Mouse (Mus musculus) kidney, embryonic 14.5 days (tissue): Measurements from ENCODE around the gene 9430015G10Rik. TPM values are rescaled to one million over a fixed set of nuclear protein-coding genes. Genes with fewer than 3 reads are reported as not detected.
A peak's percentile ranks its signal among the peaks of the same experiment; 100 is the strongest.

ENCODE experiments used
- ATAC-seq: fragments of 200-750 bp; cut with Nextera tagmentation; 2 replicates; pipeline ENCODE4 v1.8.0; 2017; ENCODE audit warnings: moderate number of reproducible peaks, mild to moderate bottlenecking, moderate TSS enrichment, moderate library complexity; ENCODE audit not compliant: low FRiP score, low TSS enrichment
- H3K27ac ChIP-seq: fragments of 300-500 bp; sonication (generic); 2 replicates; pipeline ENCODE4 v1.5.1; 2014; ENCODE audit warnings: low read depth, mild to moderate bottlenecking, low read length, moderate library complexity, mixed read lengths
- H3K27me3 ChIP-seq: fragments of 300-500 bp; sonication (generic); 2 replicates; pipeline ENCODE4 v1.6.1; 2014; ENCODE audit warnings: mild to moderate bottlenecking, low read length; ENCODE audit not compliant: control insufficient read depth, insufficient read depth
- H3K36me3 ChIP-seq: fragments of 300-500 bp; sonication (generic); 2 replicates; pipeline ENCODE4 v1.6.1; 2014; ENCODE audit warnings: low read length, mixed read lengths; ENCODE audit not compliant: control insufficient read depth, insufficient read depth
- H3K4me1 ChIP-seq: fragments of 300-500 bp; sonication (generic); 2 replicates; pipeline ENCODE4 v1.6.1; 2014; ENCODE audit warnings: low read length, mixed read lengths; ENCODE audit not compliant: control insufficient read depth, insufficient read depth
- H3K4me2 ChIP-seq: fragments of 300-500 bp; sonication (generic); replicated peaks from 2 replicates; pipeline ENCODE4 v1.6.1; 2014; ENCODE audit warnings: low read depth, mild to moderate bottlenecking, low read length
- H3K4me3 ChIP-seq: fragments of 300-500 bp; sonication (generic); 2 replicates; pipeline ENCODE4 v1.5.1; 2014; ENCODE audit warnings: mild to moderate bottlenecking, low read length
- H3K9ac ChIP-seq: fragments of 300-500 bp; sonication (generic); 2 replicates; pipeline ENCODE4 v1.6.1; 2014; ENCODE audit warnings: low read depth, mild to moderate bottlenecking, low read length, moderate library complexity
- H3K9me3 ChIP-seq: fragments of 300-500 bp; sonication (generic); 2 replicates; pipeline ENCODE4 v1.6.1; 2016; ENCODE audit warnings: low read length; ENCODE audit not compliant: control insufficient read depth
- WGBS: fragments of 180-500 bp; shearing (Covaris S2); extraction: QIAGEN DNeasy Blood & Tissue Kit; methylation state at CpG from one replicate; pipeline ENCODE4 v1.1.7; 2014; 5-methylcytosine and 5-hydroxymethylcytosine counted together
- polyA plus RNA-seq: library from polyadenylated mRNA; unstranded; fragments of >200 nt; fragmentation: Nextera tagmentation; extraction: Ambion mirVana; gene quantifications from 2 replicates; pipeline ENCODE4 v1.2.1, GENCODE M21; 2014

The 9430015G10Rik gene
- polyA plus RNA-seq, 1 experiment from 2014 or later = 47.3 TPM

DNA sequence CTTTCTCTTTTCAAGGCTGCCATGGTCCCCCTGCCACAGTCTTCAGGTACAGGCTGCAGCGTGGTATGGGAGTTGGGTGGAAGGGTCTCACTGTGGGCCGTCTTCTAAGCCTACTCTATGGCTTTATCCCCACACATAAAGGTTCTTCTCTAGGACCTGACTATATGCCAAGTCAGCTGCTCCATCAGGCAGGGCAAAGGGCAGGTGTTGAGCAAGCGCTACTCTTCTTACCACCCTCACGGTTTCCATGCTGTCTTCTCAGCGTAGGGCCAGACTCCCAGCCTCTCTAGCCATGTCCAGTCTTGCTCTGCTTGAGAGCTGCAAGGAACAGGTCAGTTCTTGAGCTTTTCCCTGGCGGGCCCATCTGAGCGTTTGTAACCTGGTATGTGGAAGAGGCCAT is 14.3 kb downstream of the 9430015G10Rik start:
- ATAC-seq = no peak
- Histone ChIP-seq H3K4me1 (no peaks in the 10 kb centered on the region), H3K4me2 (no peak overlapping the region), H3K9ac (no peak overlapping the region), H3K36me3 (peaks cover 79% of the 10 kb centered on the region), H3K27ac (no peak overlapping the region), H3K9me3 (no peaks in the 10 kb centered on the region), H3K4me3 (no peak overlapping the region), H3K27me3 (no peaks in the 10 kb centered on the region)
- 96% methylated on average over 7 of the region's 7 CpGs for WGBS

- no peak for ATAC-seq
- H3K4me3 ChIP-seq = no peak overlapping the region
- no peak overlapping the region for H3K4me2 ChIP-seq
- over 99% methylated on average over 6 of the region's 6 CpGs for WGBS
- no peaks in the 10 kb centered on the region for H3K9me3 ChIP-seq
- H3K36me3 ChIP-seq = peaks cover 66% of the 10 kb centered on the region
- no peak overlapping the region for H3K9ac ChIP-seq
- H3K27me3 ChIP-seq = no peaks in the 10 kb centered on the region
- H3K27ac ChIP-seq = no peak overlapping the region
- H3K4me1 ChIP-seq = no peaks in the 10 kb centered on the region
Observed at GRCm38 (mm10) chr4:156125393-156125792, 15.6 kb downstream of the 9430015G10Rik start.

DNA sequence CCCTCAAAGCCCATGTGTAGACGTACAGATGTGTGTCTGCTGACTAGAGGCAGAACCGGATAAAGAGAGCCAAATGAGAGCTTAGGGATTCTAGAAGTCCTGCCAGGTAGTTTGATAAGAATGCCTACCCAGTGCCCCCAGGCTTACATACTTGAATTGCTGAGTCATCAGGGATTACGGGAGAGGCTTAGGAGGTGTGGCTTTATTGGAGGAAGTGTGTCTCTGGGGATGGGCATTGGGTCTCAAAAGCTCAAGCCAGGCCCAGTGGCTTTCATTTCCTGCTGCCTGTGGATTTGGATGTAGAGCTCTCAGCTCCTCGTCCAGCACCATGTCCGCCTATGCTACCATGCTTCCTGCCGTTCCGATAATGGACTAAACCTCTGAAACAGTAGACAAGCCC is 17.1 kb downstream of the 9430015G10Rik start:
- H3K9ac ChIP-seq = no peak overlapping the region
- peaks cover 51% of the 10 kb centered on the region for H3K36me3 ChIP-seq
- no peaks in the 10 kb centered on the region for H3K27me3 ChIP-seq
- WGBS = 86% methylated on average over 7 of the region's 7 CpGs
- no peak for ATAC-seq
- H3K4me1 ChIP-seq = no peaks in the 10 kb centered on the region
- no peaks in the 10 kb centered on the region for H3K9me3 ChIP-seq
- H3K4me3 ChIP-seq = no peak overlapping the region
- H3K27ac ChIP-seq = no peak overlapping the region
- no peak overlapping the region for H3K4me2 ChIP-seq

DNA sequence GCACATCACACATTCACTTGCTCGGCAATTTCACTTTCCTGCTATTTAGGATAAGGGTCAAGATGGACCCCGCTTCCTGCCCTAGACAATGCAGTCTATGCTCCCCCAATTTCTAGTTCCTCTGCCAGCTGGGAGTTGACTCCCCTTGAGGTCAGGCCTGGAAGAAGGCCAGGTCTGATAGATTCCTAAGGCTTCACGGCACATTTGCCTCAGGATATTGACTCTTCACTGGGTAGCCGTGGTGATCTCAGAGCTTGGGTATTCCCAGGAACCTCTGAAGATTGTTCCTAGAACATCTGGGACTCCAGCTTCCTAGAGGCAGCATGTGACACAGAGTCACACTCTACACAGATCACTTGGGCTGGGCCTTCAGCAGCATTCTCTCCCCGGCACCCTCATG is 19.0 kb downstream of the 9430015G10Rik start:
- Histone ChIP-seq H3K36me3 (peaks cover 32% of the 10 kb centered on the region), H3K4me1 (no peaks in the 10 kb centered on the region), H3K27me3 (no peaks in the 10 kb centered on the region), H3K4me3 (no peak overlapping the region), H3K27ac (no peak overlapping the region), H3K4me2 (no peak overlapping the region), H3K9ac (no peak overlapping the region), H3K9me3 (no peaks in the 10 kb centered on the region)
- no peak for ATAC-seq
- 84% methylated on average over 5 of the region's 5 CpGs for WGBS

DNA sequence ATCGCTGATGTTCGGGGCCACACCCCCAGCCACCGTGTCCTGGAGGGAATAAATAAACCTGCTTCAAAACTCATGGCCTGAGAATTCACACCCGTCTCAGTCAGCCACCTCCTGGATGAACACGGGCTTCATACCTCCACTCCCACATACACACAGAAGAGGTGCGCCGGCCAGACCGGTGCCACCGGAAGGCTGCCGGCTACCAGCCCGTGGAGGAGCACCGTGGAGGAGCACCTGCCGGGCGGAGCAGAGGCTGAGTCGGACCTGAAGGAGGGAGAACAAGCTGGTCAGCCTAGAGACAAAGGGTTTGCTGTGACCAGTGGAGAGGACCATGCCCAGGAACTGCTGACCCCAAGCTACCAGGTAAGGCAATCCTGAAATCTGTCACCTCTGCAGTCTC is 20.7 kb downstream of the 9430015G10Rik start, which contains the start of gene Rnf223:
Rnf223 (plus strand) TSS at position 78 of the 400 bp plus-strand sequence.
- no peaks in the 10 kb centered on the region for H3K4me1 ChIP-seq
- H3K27ac ChIP-seq = no peak within 1 kb of the TSS
- no peak within 1 kb of the TSS for H3K4me2 ChIP-seq
- no peak within 1 kb of the TSS for H3K9ac ChIP-seq
- peaks cover 17% of the 10 kb centered on the region for H3K36me3 ChIP-seq
- H3K9me3 ChIP-seq = no peaks in the 10 kb centered on the region
- ATAC-seq = peak; percentile 51; the same call in 1 of the 2 replicates
- no peaks in the 10 kb centered on the region for H3K27me3 ChIP-seq
- H3K4me3 ChIP-seq = no peak within 1 kb of the TSS
- WGBS = 61% methylated on average over 15 of the region's 15 CpGs

GRCm38 (mm10) chr4:156130940-156131339 is 21.2 kb downstream of the 9430015G10Rik start:
- Histone ChIP-seq H3K27ac (no peak overlapping the region), H3K9me3 (no peaks in the 10 kb centered on the region), H3K9ac (no peak overlapping the region), H3K27me3 (no peaks in the 10 kb centered on the region), H3K4me1 (no peaks in the 10 kb centered on the region), H3K4me3 (no peak overlapping the region), H3K36me3 (peaks cover 12% of the 10 kb centered on the region; the same call in 1 of the 2 replicates), H3K4me2 (no peak overlapping the region)
- 64% methylated on average over 10 of the region's 10 CpGs for WGBS
- ATAC-seq = no peak

DNA sequence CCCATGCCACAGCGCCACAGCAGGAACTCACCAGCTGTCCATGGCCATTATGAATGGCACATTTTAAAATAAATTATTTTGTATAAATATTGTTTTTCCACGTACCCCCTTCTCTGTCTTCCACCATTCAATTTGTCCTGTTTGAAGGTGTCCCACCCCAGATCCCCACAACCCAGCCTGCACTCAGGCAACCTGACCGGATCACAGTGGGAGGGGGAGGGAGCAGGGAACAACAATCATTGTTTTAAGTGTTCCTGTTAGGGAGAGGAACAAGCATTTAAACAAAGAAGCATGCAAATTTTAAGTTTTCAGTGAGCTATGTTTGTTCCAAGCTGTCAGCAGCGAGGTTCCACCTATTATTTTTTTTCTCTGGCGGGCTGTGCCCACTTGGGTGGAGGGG is 23.6 kb downstream of the 9430015G10Rik start:
- no peak overlapping the region for H3K27ac ChIP-seq
- H3K4me1 ChIP-seq = no peaks in the 10 kb centered on the region
- ATAC-seq = no peak
- no peaks in the 10 kb centered on the region for H3K36me3 ChIP-seq
- no peak overlapping the region for H3K4me2 ChIP-seq
- H3K9me3 ChIP-seq = peaks cover 3% of the 10 kb centered on the region
- no peak overlapping the region for H3K9ac ChIP-seq
- 72% methylated on average over 5 of the region's 5 CpGs for WGBS
- H3K27me3 ChIP-seq = no peaks in the 10 kb centered on the region
- H3K4me3 ChIP-seq = no peak overlapping the region

- Histone ChIP-seq H3K9me3 (peaks cover 5% of the 10 kb centered on the region), H3K36me3 (no peaks in the 10 kb centered on the region), H3K27me3 (no peaks in the 10 kb centered on the region), H3K27ac (no peak overlapping the region), H3K9ac (no peak overlapping the region), H3K4me1 (no peaks in the 10 kb centered on the region), H3K4me2 (no peak overlapping the region), H3K4me3 (no peak overlapping the region)
- ATAC-seq = no peak
- WGBS = 81% methylated on average over 12 of the region's 12 CpGs
Observed at GRCm38 (mm10) chr4:156133943-156134605, 24.3 kb downstream of the 9430015G10Rik start.

- no peak overlapping the region for H3K9ac ChIP-seq
- peaks cover 5% of the 10 kb centered on the region for H3K9me3 ChIP-seq
- ATAC-seq = no peak
- H3K4me1 ChIP-seq = no peaks in the 10 kb centered on the region
- no peaks in the 10 kb centered on the region for H3K36me3 ChIP-seq
- no peak overlapping the region for H3K4me2 ChIP-seq
- no peaks in the 10 kb centered on the region for H3K27me3 ChIP-seq
- no peak overlapping the region for H3K27ac ChIP-seq
- WGBS = 95% methylated on average over 13 of the region's 13 CpGs
- no peak overlapping the region for H3K4me3 ChIP-seq
Observed at GRCm38 (mm10) chr4:156135112-156135511, 25.3 kb downstream of the 9430015G10Rik start.
